Mouse (Mus musculus) stomach, postnatal 0 days (tissue): ENCODE results near the gene Slfn1. TPM values are rescaled to one million over a fixed set of nuclear protein-coding genes. Genes with fewer than 3 reads are reported as not detected.

ENCODE experiments used
- ATAC-seq: fragments of 200-750 bp; cut with Nextera tagmentation; 2 replicates; pipeline ENCODE4 v1.8.0; 2017; ENCODE audit not compliant: low FRiP score, low TSS enrichment
- DNase-seq: peaks from one replicate; pipeline ENCODE4 v3.0.0-alpha.2; 2016; ENCODE audit warnings: low spot score
- H3K27ac ChIP-seq: fragments of 300-500 bp; sonication (generic); replicated peaks from 2 replicates; pipeline ENCODE4 v1.5.1; 2014; ENCODE audit warnings: mild to moderate bottlenecking, control low read depth
- H3K27me3 ChIP-seq: fragments of 300-500 bp; sonication (generic); 2 replicates; pipeline ENCODE4 v1.6.1; 2014; ENCODE audit warnings: low read length; ENCODE audit not compliant: control insufficient read depth, insufficient read depth
- H3K36me3 ChIP-seq: fragments of 300-500 bp; sonication (generic); 2 replicates; pipeline ENCODE4 v1.6.1; 2014; ENCODE audit warnings: low read length, mixed read lengths; ENCODE audit not compliant: control insufficient read depth, insufficient read depth
- H3K4me1 ChIP-seq: fragments of 300-500 bp; sonication (generic); replicated peaks from 2 replicates; pipeline ENCODE4 v1.6.1; 2014; ENCODE audit warnings: antibody characterized with exemption; ENCODE audit not compliant: control insufficient read depth, insufficient read depth
- H3K4me2 ChIP-seq: fragments of 300-500 bp; sonication (generic); replicated peaks from 2 replicates; pipeline ENCODE4 v1.6.1; 2014; ENCODE audit warnings: low read depth, mild to moderate bottlenecking, control low read depth, moderate library complexity
- H3K4me3 ChIP-seq: fragments of 300-500 bp; sonication (generic); 2 replicates; pipeline ENCODE4 v1.5.1; 2014; ENCODE audit warnings: low read depth, low read length, control low read depth
- H3K9ac ChIP-seq: fragments of 300-500 bp; sonication (generic); 2 replicates; pipeline ENCODE4 v1.6.1; 2014; ENCODE audit warnings: mild to moderate bottlenecking, low read length, control low read depth, mixed read lengths
- H3K9me3 ChIP-seq: fragments of 300-500 bp; sonication (generic); 2 replicates; pipeline ENCODE4 v1.6.1; 2016; ENCODE audit warnings: low read length; ENCODE audit not compliant: control insufficient read depth
- CTCF ChIP-seq: IDR thresholded peaks from 2 replicates; pipeline ENCODE4 v1.5.1; 2016; ENCODE audit warnings: antibody characterized with exemption, low read depth, mild to moderate bottlenecking, moderate library complexity
- EP300 ChIP-seq: optimal IDR thresholded peaks from 2 replicates; pipeline ENCODE3; 2016; ENCODE audit warnings: antibody characterized with exemption
- WGBS: fragments of 180-500 bp; shearing (Covaris S2); extraction: QIAGEN DNeasy Blood & Tissue Kit; methylation state at CpG from one replicate; pipeline ENCODE4 v1.1.7; 2014; 5-methylcytosine and 5-hydroxymethylcytosine counted together
- polyA plus RNA-seq: library from polyadenylated mRNA; unstranded; fragments of >200 nt; fragmentation: Nextera tagmentation; extraction: Ambion mirVana; gene quantifications from 2 replicates; pipeline ENCODE4 v1.2.1, GENCODE M21; 2015

The Slfn1 gene
- 0.17 and 0.29 TPM in 2 replicates for polyA plus RNA-seq

- no peak within 1 kb of the TSS for H3K4me2 ChIP-seq
- H3K9ac ChIP-seq, result no peak within 1 kb of the TSS
- H3K27me3 ChIP-seq, result no peaks in the 10 kb centered on the region
- H3K36me3 ChIP-seq, result no peaks in the 10 kb centered on the region
- H3K27ac ChIP-seq, result no peak within 1 kb of the TSS
- no peaks in the 10 kb centered on the region for H3K9me3 ChIP-seq
- WGBS, result 81% methylated on average over 13 of the region's 13 CpGs
- TF ChIP-seq CTCF (no peak), EP300 (no peak)
- no peak within 1 kb of the TSS for H3K4me3 ChIP-seq
- no peaks in the 10 kb centered on the region for H3K4me1 ChIP-seq
- DNase-seq, result no peak
- ATAC-seq, result no peak
Observed at GRCm38 (mm10) chr11:83116597-83117227, at the start of gene Slfn1. Gene Slfn1, plus strand, starts transcription at chr11:83116849.

- H3K27ac ChIP-seq, result no peak overlapping the region
- no peak overlapping the region for H3K4me2 ChIP-seq
- ATAC-seq (no peak), DNase-seq (peak; percentile 11)
- WGBS, result 71% methylated on average over 4 of the region's 4 CpGs
- no peaks in the 10 kb centered on the region for H3K9me3 ChIP-seq
- H3K9ac ChIP-seq, result no peak overlapping the region
- no peak overlapping the region for H3K4me3 ChIP-seq
- H3K36me3 ChIP-seq, result no peaks in the 10 kb centered on the region
- TF ChIP-seq CTCF (peak; percentile 43), EP300 (no peak)
- no peaks in the 10 kb centered on the region for H3K27me3 ChIP-seq
- no peaks in the 10 kb centered on the region for H3K4me1 ChIP-seq
Observed at GRCm38 (mm10) chr11:83067982-83068694, 48.5 kb upstream of the Slfn1 start.

GRCm38 (mm10) chr11:83070321-83070970, 46.2 kb upstream of the Slfn1 start:
- no peak overlapping the region for H3K27ac ChIP-seq
- TF ChIP-seq EP300 (no peak), CTCF (no peak)

GRCm38 (mm10) chr11:83077714-83078422, 38.8 kb upstream of the Slfn1 start:
- TF ChIP-seq CTCF (no peak), EP300 (no peak)
- Histone ChIP-seq H3K4me1 (no peaks in the 10 kb centered on the region), H3K27ac (peak overlapping the region; percentile 88), H3K9me3 (no peaks in the 10 kb centered on the region), H3K36me3 (no peaks in the 10 kb centered on the region), H3K27me3 (no peaks in the 10 kb centered on the region), H3K9ac (no peak overlapping the region), H3K4me3 (no peak overlapping the region), H3K4me2 (no peak overlapping the region)
- 29% methylated on average over 3 of the region's 3 CpGs for WGBS
- DNase-seq (peak; percentile 76), ATAC-seq (peak; percentile 95)

More at GRCm38 (mm10) chr11:83070321-83070970, 46.2 kb upstream of the Slfn1 start:
- Histone ChIP-seq H3K4me3 (no peak overlapping the region), H3K9me3 (no peaks in the 10 kb centered on the region), H3K27me3 (no peaks in the 10 kb centered on the region), H3K4me2 (no peak overlapping the region), H3K36me3 (no peaks in the 10 kb centered on the region), H3K4me1 (no peaks in the 10 kb centered on the region), H3K9ac (no peak overlapping the region)
- ATAC-seq, result no peak
- DNase-seq, result peak; percentile 12
- WGBS, result 82% methylated on average over 15 of the region's 15 CpGs

GRCm38 (mm10) chr11:83078423-83079140, 38.1 kb upstream of the Slfn1 start:
- 66% methylated on average over 5 of the region's 5 CpGs for WGBS
- ATAC-seq, result peak; percentile 51
- H3K27me3 ChIP-seq, result no peaks in the 10 kb centered on the region
- TF ChIP-seq EP300, result no peak
- peak overlapping the region; percentile 88 for H3K27ac ChIP-seq
- H3K9ac ChIP-seq, result no peak overlapping the region
- no peak overlapping the region for H3K4me3 ChIP-seq
- H3K36me3 ChIP-seq, result no peaks in the 10 kb centered on the region
- H3K4me1 ChIP-seq, result no peaks in the 10 kb centered on the region
- H3K4me2 ChIP-seq, result no peak overlapping the region
- H3K9me3 ChIP-seq, result no peaks in the 10 kb centered on the region
- DNase-seq, result no peak
